Mouse (Mus musculus) neural tube, embryonic 15.5 days (tissue): ENCODE results near the gene Il11ra1. TPM values are rescaled to one million over a fixed set of nuclear protein-coding genes. Genes with fewer than 3 reads are reported as not detected.
"Not testable (repeated sequence)": the region's sequence is repeated elsewhere in the genome, so short reads cannot be mapped to it uniquely, and the experiment has no call there.

Source experiments
- ATAC-seq: fragments of 200-750 bp; cut with Nextera tagmentation; 2 replicates; pipeline ENCODE4 v1.8.0; 2017; ENCODE audit warnings: mild to moderate bottlenecking, moderate TSS enrichment, moderate library complexity; ENCODE audit not compliant: low FRiP score
- H3K27ac ChIP-seq: fragments of 300-500 bp; sonication (generic); replicated peaks from 2 replicates; pipeline ENCODE4 v1.5.1; 2015; ENCODE audit warnings: mild to moderate bottlenecking, inconsistent platforms
- H3K27me3 ChIP-seq: fragments of 300-500 bp; sonication (generic); replicated peaks from 2 replicates; pipeline ENCODE4 v1.6.1; 2015; ENCODE audit warnings: inconsistent platforms
- H3K36me3 ChIP-seq: fragments of 300-500 bp; sonication (generic); 2 replicates; pipeline ENCODE4 v1.6.1; 2015; ENCODE audit warnings: inconsistent platforms
- H3K4me1 ChIP-seq: fragments of 300-500 bp; sonication (generic); 2 replicates; pipeline ENCODE4 v1.6.1; 2015; ENCODE audit warnings: inconsistent platforms
- H3K4me2 ChIP-seq: fragments of 300-500 bp; sonication (generic); 2 replicates; pipeline ENCODE4 v1.6.1; 2015; ENCODE audit warnings: inconsistent platforms, mild to moderate bottlenecking, moderate library complexity
- H3K4me3 ChIP-seq: fragments of 300-500 bp; sonication (generic); replicated peaks from 2 replicates; pipeline ENCODE4 v1.5.1; 2015; ENCODE audit warnings: mild to moderate bottlenecking, inconsistent platforms
- H3K9ac ChIP-seq: fragments of 300-500 bp; sonication (generic); replicated peaks from 2 replicates; pipeline ENCODE4 v1.6.1; 2015; ENCODE audit warnings: mild to moderate bottlenecking, inconsistent platforms
- H3K9me3 ChIP-seq: fragments of 300-500 bp; sonication (generic); replicated peaks from 2 replicates; pipeline ENCODE4 v1.6.1; 2016; ENCODE audit warnings: inconsistent platforms
- WGBS: fragments of 180-500 bp; shearing (Covaris S2); methylation state at CpG from one replicate; pipeline ENCODE4 v1.1.7; 2015; ENCODE audit warnings: mixed read lengths; 5-methylcytosine and 5-hydroxymethylcytosine counted together
- polyA plus RNA-seq: library from polyadenylated mRNA; unstranded; fragments of >200 nt; fragmentation: Nextera tagmentation; extraction: Ambion mirVana; gene quantifications from 2 replicates; pipeline ENCODE4 v1.2.1, GENCODE M21; 2015

Il11ra1 gene
- 52.6 and 56.6 TPM in 2 replicates for polyA plus RNA-seq

GRCm38 (mm10) chr4:41699783-41700182 is at the start of gene Il11ra1:
Gene Il11ra1, plus strand, starts transcription at chr4:41699989.
- H3K4me1 ChIP-seq, ATAC-seq, H3K27me3 ChIP-seq, H3K9ac ChIP-seq, H3K9me3 ChIP-seq, H3K27ac ChIP-seq, H3K36me3 ChIP-seq, H3K4me3 ChIP-seq: not testable (repeated sequence)
- 86% methylated on average over 10 of the region's 10 CpGs for WGBS
- peak within 1 kb of the TSS; percentile 43; the same call in 1 of the 2 replicates for H3K4me2 ChIP-seq

- 41% methylated on average over 6 of the region's 6 CpGs for WGBS
- Histone ChIP-seq H3K9me3 (no peaks in the 10 kb centered on the region), H3K9ac (no peak overlapping the region), H3K4me2 (no peak overlapping the region), H3K27me3 (no peaks in the 10 kb centered on the region), H3K4me3 (no peak overlapping the region), H3K27ac (no peak overlapping the region), H3K4me1 (peaks cover 7% of the 10 kb centered on the region; the same call in 1 of the 2 replicates), H3K36me3 (no peaks in the 10 kb centered on the region)
- ATAC-seq, result peak; percentile 48
These were observed 46.5 kb upstream of the Il11ra1 start for GRCm38 (mm10) chr4:41653296-41653695.

GRCm38 (mm10) chr4:41653730-41654129 is 46.1 kb upstream of the Il11ra1 start:
- ATAC-seq, result no peak

GRCm38 (mm10) chr4:41654217-41654616 is 45.6 kb upstream of the Il11ra1 start:
- Histone ChIP-seq H3K4me1 (peaks cover 13% of the 10 kb centered on the region), H3K36me3 (no peaks in the 10 kb centered on the region), H3K4me3 (no peak overlapping the region), H3K4me2 (no peak overlapping the region), H3K9me3 (no peaks in the 10 kb centered on the region), H3K27me3 (no peaks in the 10 kb centered on the region), H3K9ac (no peak overlapping the region), H3K27ac (0 out of 2 replicates have a peak overlapping the region, but pooled peaks have one; percentile 38)
- 13% methylated on average over 7 of the region's 7 CpGs for WGBS
- ATAC-seq, result peak; percentile 54; the same call in 1 of the 2 replicates

More at GRCm38 (mm10) chr4:41653730-41654129, 46.1 kb upstream of the Il11ra1 start:
- H3K36me3 ChIP-seq, result no peaks in the 10 kb centered on the region
- H3K9me3 ChIP-seq, result no peaks in the 10 kb centered on the region
- 0 out of 2 replicates have a peak overlapping the region, but pooled peaks have one; percentile 38 for H3K27ac ChIP-seq
- no peak overlapping the region for H3K4me3 ChIP-seq
- no peaks in the 10 kb centered on the region for H3K27me3 ChIP-seq
- 56% methylated on average over 6 of the region's 6 CpGs for WGBS
- peaks cover 9% of the 10 kb centered on the region for H3K4me1 ChIP-seq
- H3K9ac ChIP-seq, result no peak overlapping the region
- H3K4me2 ChIP-seq, result no peak overlapping the region

- WGBS, result 86% methylated on average over 2 of the region's 2 CpGs
- ATAC-seq, result no peak
These were observed 44.3 kb upstream of the Il11ra1 start for GRCm38 (mm10) chr4:41655525-41655924.

GRCm38 (mm10) chr4:41658566-41659384 is 41.0 kb upstream of the Il11ra1 start:
- no peak overlapping the region for H3K27ac ChIP-seq
- no peak overlapping the region for H3K9ac ChIP-seq
- no peaks in the 10 kb centered on the region for H3K27me3 ChIP-seq
- ATAC-seq, result no peak
- no peaks in the 10 kb centered on the region for H3K36me3 ChIP-seq
- 19% methylated on average over 23 of the region's 25 CpGs for WGBS
- H3K4me2 ChIP-seq, result no peak overlapping the region
- H3K4me3 ChIP-seq, result no peak overlapping the region
- peaks cover 32% of the 10 kb centered on the region for H3K4me1 ChIP-seq
- no peaks in the 10 kb centered on the region for H3K9me3 ChIP-seq

More at GRCm38 (mm10) chr4:41655525-41655924, 44.3 kb upstream of the Il11ra1 start:
- Histone ChIP-seq H3K4me2 (no peak overlapping the region), H3K9ac (no peak overlapping the region), H3K4me1 (peaks cover 19% of the 10 kb centered on the region), H3K27me3 (no peaks in the 10 kb centered on the region), H3K27ac (no peak overlapping the region), H3K36me3 (no peaks in the 10 kb centered on the region), H3K9me3 (no peaks in the 10 kb centered on the region), H3K4me3 (no peak overlapping the region)

GRCm38 (mm10) chr4:41659556-41659955 is 40.2 kb upstream of the Il11ra1 start:
- Histone ChIP-seq H3K27ac (no peak overlapping the region), H3K36me3 (no peaks in the 10 kb centered on the region), H3K4me2 (no peak overlapping the region), H3K27me3 (no peaks in the 10 kb centered on the region), H3K9me3 (no peaks in the 10 kb centered on the region), H3K4me1 (peaks cover 35% of the 10 kb centered on the region), H3K9ac (no peak overlapping the region), H3K4me3 (no peak overlapping the region)
- no peak for ATAC-seq
- WGBS, result 45% methylated on average over 13 of the region's 13 CpGs

- Histone ChIP-seq H3K9me3 (no peaks in the 10 kb centered on the region), H3K9ac (no peak overlapping the region), H3K27ac (no peak overlapping the region), H3K4me3 (no peak overlapping the region), H3K4me1 (peaks cover 46% of the 10 kb centered on the region), H3K27me3 (no peaks in the 10 kb centered on the region), H3K4me2 (no peak overlapping the region), H3K36me3 (no peaks in the 10 kb centered on the region)
- WGBS, result 19% methylated on average over 11 of the region's 11 CpGs
- no peak for ATAC-seq
These were observed 38.8 kb upstream of the Il11ra1 start for GRCm38 (mm10) chr4:41660851-41661430.

- Histone ChIP-seq H3K36me3 (no peaks in the 10 kb centered on the region), H3K9ac (no peak overlapping the region), H3K4me2 (no peak overlapping the region), H3K4me3 (no peak overlapping the region), H3K27ac (no peak overlapping the region), H3K4me1 (peaks cover 46% of the 10 kb centered on the region), H3K27me3 (no peaks in the 10 kb centered on the region), H3K9me3 (no peaks in the 10 kb centered on the region)
- ATAC-seq, result no peak
- 57% methylated on average over 11 of the region's 11 CpGs for WGBS
These were observed 37.1 kb upstream of the Il11ra1 start for GRCm38 (mm10) chr4:41662723-41663122.

GRCm38 (mm10) chr4:41663614-41664013 is 36.2 kb upstream of the Il11ra1 start:
- Histone ChIP-seq H3K4me3 (no peak overlapping the region), H3K4me2 (no peak overlapping the region), H3K4me1 (peaks cover 46% of the 10 kb centered on the region), H3K9me3 (no peaks in the 10 kb centered on the region), H3K27me3 (no peaks in the 10 kb centered on the region), H3K27ac (no peak overlapping the region), H3K36me3 (no peaks in the 10 kb centered on the region), H3K9ac (no peak overlapping the region)
- WGBS, result 36% methylated on average over 9 of the region's 9 CpGs
- no peak for ATAC-seq

- H3K4me2 ChIP-seq, result no peak overlapping the region
- peaks cover 37% of the 10 kb centered on the region for H3K4me1 ChIP-seq
- WGBS, result 56% methylated on average over 7 of the region's 7 CpGs
- no peaks in the 10 kb centered on the region for H3K27me3 ChIP-seq
- H3K27ac ChIP-seq, result no peak overlapping the region
- no peak overlapping the region for H3K9ac ChIP-seq
- no peaks in the 10 kb centered on the region for H3K9me3 ChIP-seq
- H3K36me3 ChIP-seq, result no peaks in the 10 kb centered on the region
- ATAC-seq, result no peak
- no peak overlapping the region for H3K4me3 ChIP-seq
These were observed 35.3 kb upstream of the Il11ra1 start for GRCm38 (mm10) chr4:41664533-41664932.
